Mouse (Mus musculus) forebrain, embryonic 13.5 days (tissue): Measurements from ENCODE around the gene Ndufb4. TPM values are rescaled to one million over a fixed set of nuclear protein-coding genes. Genes with fewer than 3 reads are reported as not detected.

ENCODE experiments used
- polyA plus RNA-seq: library from polyadenylated mRNA; unstranded; fragments of >200 nt; fragmentation: Nextera tagmentation; extraction: Ambion mirVana; gene quantifications from 2 replicates; pipeline ENCODE4 v1.2.1, GENCODE M21; 2015

The Ndufb4 gene
- polyA plus RNA-seq, 1 experiment from 2014 or later: 75.9 TPM

Other genes with a start within 250 kb of the Ndufb4 start
- gene Gtf2e1, start 114.7 kb downstream of the Ndufb4 start, polyA plus RNA-seq: 41.9 and 43.0 TPM in 2 replicates
- 25.9 and 28.1 TPM in 2 replicates for gene Rabl3, start 114.6 kb downstream of the Ndufb4 start, polyA plus RNA-seq
- gene Hgd, start 74.3 kb downstream of the Ndufb4 start, polyA plus RNA-seq: 0.27 and 0.38 TPM in 2 replicates
- 81.8 and 82.7 TPM in 2 replicates for gene Fstl1, start 122.4 kb upstream of the Ndufb4 start, polyA plus RNA-seq
- gene Gm36028, start 206.7 kb upstream of the Ndufb4 start, polyA plus RNA-seq: 0.16 TPM in 1 of 2 replicates, not detected in the other
- gene Lrrc58, start 213.9 kb upstream of the Ndufb4 start, polyA plus RNA-seq: 55.3 and 55.4 TPM in 2 replicates